Mouse (Mus musculus): ENCODE results near the gene Pvalb.

Gene Pvalb

DNA sequence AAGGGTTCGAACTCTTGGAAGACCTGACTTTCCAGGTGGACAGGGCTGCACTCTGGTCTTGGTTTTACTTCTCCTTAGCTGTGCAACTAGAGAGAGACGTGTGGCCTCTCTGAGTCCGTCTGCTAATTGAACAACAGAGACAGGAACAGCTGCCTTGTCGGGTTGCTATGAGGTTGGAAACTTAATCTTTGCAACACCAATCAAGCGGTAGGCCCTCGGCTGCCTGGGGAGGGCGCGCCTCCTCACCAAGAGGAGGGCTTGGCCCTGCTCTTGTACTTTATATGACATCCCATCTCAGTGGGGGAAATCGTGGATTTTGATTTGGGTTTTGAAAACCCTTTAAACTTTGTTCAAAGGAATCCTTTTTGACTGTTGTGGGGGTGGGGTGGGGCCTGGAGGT, 44.3 kb downstream of the Pvalb start:
- in situ Hi-C loops (cut with MboI, MseI): no loop called here

DNA sequence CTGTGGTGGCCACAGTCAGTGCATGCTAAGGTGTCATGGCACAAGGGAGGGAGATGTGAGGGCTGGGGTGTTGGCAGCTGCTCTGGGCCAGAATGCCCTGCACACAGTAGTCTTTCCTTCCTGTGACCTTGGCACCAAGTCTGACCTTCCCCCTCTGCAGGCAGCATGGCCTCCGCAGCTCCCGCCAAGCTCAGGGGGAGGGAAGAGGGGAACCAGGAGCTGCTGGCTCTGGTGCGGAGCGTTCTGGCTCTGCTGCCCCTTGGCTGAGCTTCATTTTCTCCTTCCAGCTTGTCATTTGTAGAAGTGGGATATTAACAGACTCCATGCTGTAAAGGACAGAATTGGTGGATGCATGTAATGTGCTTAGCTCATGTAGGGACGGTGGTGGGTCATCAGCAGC, 47.9 kb downstream of the Pvalb start:
- in situ Hi-C loops (cut with MboI, MseI): no loop called here

- in situ Hi-C loops (cut with MboI, MseI): no loop called here
These were observed 48.4 kb downstream of the Pvalb start for GRCm38 (mm10) chr15:78157824-78158223.

DNA sequence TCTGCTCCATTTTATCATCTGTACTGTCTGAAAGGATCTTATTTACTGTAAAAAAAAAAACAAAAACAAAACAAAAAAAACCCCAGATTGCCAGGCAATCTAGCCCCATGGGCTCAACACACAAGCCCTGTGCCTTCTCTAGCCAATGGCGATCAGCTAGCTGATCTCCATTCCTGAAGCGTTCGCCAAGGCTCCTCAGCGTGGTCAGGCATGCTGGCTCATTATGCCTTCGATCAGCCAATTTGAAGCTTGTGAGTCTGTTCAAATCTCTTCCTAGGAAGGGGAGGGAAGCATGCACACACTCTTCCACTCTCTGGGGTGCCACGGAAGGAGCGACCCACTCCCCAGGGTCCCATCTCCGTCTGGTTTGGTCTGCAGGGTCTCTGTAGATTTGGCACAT, 48.9 kb downstream of the Pvalb start:
- in situ Hi-C loops (cut with MboI, MseI): no loop called here

DNA sequence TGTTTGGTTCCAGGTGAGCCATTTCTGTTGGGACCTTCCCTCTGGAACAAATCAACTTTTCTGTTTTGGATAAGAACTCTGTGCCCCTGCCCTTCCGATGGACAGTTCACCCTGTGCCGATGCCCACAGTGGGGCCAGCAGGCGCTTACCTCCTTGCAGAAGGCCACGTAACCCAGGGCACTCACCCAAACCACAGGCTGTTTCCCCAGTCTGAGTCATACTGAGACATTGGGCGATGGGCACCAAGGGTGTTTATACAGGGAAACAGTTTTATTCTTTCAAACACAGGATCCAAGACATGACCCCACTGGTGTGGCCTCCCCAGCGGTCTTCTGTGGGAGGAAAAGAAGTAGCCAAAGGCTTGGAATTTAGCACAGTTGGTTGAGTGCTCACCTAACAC, 50.8 kb downstream of the Pvalb start:
- in situ Hi-C loops (cut with MboI, MseI): no loop called here

- in situ Hi-C loops (cut with MboI, MseI): no loop called here
These were observed 53.0 kb downstream of the Pvalb start for GRCm38 (mm10) chr15:78153045-78153775.

DNA sequence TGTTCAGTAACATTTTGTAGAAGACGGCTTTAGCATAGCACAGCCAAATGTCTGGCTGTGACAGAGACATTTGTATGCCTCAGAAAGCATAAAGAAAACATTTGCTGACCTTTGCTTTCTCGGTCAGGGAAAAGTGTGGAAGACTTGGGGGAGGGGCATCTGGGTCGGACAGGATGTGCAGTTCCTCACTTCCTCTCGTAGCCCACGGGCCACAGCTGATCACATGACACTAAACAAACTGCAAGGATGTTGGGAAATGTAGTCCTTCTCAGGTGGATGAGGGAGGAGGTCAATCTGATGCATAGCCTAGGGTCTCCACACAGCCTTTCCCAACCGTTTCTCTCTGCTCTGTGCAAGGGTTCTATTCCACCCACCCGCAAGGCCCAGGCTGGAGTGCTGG, 57.6 kb downstream of the Pvalb start:
- in situ Hi-C loops (cut with MboI, MseI): no loop called here

Measured in regulatory T cell (primary cell).